8 mouse cellular contexts compared by ENCODE assay signal in genomic region chr13:114523116-114523515, GRCm38 (mm10).
A peak's percentile ranks its signal among the peaks of the same experiment; 100 is the strongest.
DNase-seq lines count a peak whose midpoint lies in the region; ATAC-seq and TF ChIP-seq lines count a peak whose summit lies in the region.

No protein-coding gene starts in this region.

- TF ChIP-seq CTCF in kidney, postnatal 0 days (IDR thresholded peaks at IDR 0.05; ENCODE audit: low read depth), result peak; percentile 62
- peak in 1 of 3 experiments; percentile 37; a peak in 2 of 6 replicates for TF ChIP-seq CTCF in MEL (IDR thresholded peaks at IDR 0.05 in 2 of 3, conservative IDR thresholded peaks at IDR 0.05 in 1 of 3; ENCODE audit: control insufficient read depth in 1 of 3, insufficient read depth in 1 of 3, low read depth in 2 of 3, low read length in 3 of 3, poor library complexity in 1 of 3, severe bottlenecking in 1 of 3)
- TF ChIP-seq CTCF in liver, postnatal 0 days (IDR thresholded peaks at IDR 0.05; ENCODE audit: low read depth), result peak; percentile 65

- H3K4me2 ChIP-seq in kidney, postnatal 0 days (ENCODE audit: low read length), result no peak overlapping the region
- no peak overlapping the region for H3K4me2 ChIP-seq in embryonic facial prominence, embryonic 14.5 days (ENCODE audit: low read depth, low read length)
- no peak overlapping the region for H3K4me2 ChIP-seq in liver, postnatal 0 days (ENCODE audit: low read depth, low read length)

- TF ChIP-seq EP300 in MEL (IDR thresholded peaks at IDR 0.05; ENCODE audit: low read depth in 1 of 2, low read length in 2 of 2), result no peak
- no peak for TF ChIP-seq EP300 in liver, postnatal 0 days (IDR thresholded peaks at IDR 0.05; ENCODE audit: low read depth)

- H3K4me1 ChIP-seq in kidney, postnatal 0 days (replicated peaks; ENCODE audit: insufficient read depth, low read length), result no peaks in the 10 kb centered on the region
- H3K4me1 ChIP-seq in MEL (ENCODE audit: control insufficient read depth in 1 of 2, insufficient read depth in 2 of 2, low read length in 2 of 2), result no peaks in the 10 kb centered on the region
- no peaks in the 10 kb centered on the region; the same call in 1 of the 2 replicates for H3K4me1 ChIP-seq in embryonic facial prominence, embryonic 14.5 days (ENCODE audit: control insufficient read depth, insufficient read depth, low read length)
- no peaks in the 10 kb centered on the region for H3K4me1 ChIP-seq in liver, postnatal 0 days (ENCODE audit: insufficient read depth)

- DNase-seq in kidney, postnatal 0 days (ENCODE audit: low spot score), result peak; percentile 51
- no peak for DNase-seq in kidney, adult 11 months
- peak; percentile 15 for DNase-seq in MEL (ENCODE audit: low read depth, low spot score)
- DNase-seq in embryonic facial prominence, embryonic 14.5 days (ENCODE audit: low spot score), result peak; percentile 57
- DNase-seq in liver, postnatal 0 days, result peak; percentile 34
- peak; percentile 18 to 59 for DNase-seq in thymus, postnatal 10 days (ENCODE audit: low spot score in 2 of 2)
- DNase-seq in urinary bladder, postnatal 36 days (ENCODE audit: low spot score in 2 of 2), result no peak
- DNase-seq in gastrocnemius, postnatal 10 days, result no peak

- no peak overlapping the region for H3K27ac ChIP-seq in kidney, postnatal 0 days
- no peak overlapping the region for H3K27ac ChIP-seq in MEL (ENCODE audit: control insufficient read depth, low read depth, low read length)
- H3K27ac ChIP-seq in embryonic facial prominence, embryonic 14.5 days (replicated peaks; ENCODE audit: low read depth, low read length), result no peak overlapping the region
- no peak overlapping the region for H3K27ac ChIP-seq in liver, postnatal 0 days (ENCODE audit: low read depth)

- no peak for TF ChIP-seq POLR2A in MEL (IDR thresholded peaks at IDR 0.05; ENCODE audit: control insufficient read depth in 1 of 2, insufficient read depth in 1 of 2, low read depth in 1 of 2, low read length in 2 of 2, poor library complexity in 1 of 2)

- H3K36me3 ChIP-seq in kidney, postnatal 0 days (ENCODE audit: insufficient read depth, low read length), result no peaks in the 10 kb centered on the region
- no peaks in the 10 kb centered on the region for H3K36me3 ChIP-seq in MEL (ENCODE audit: control insufficient read depth in 1 of 2, insufficient read depth in 2 of 2, low read length in 2 of 2)
- no peaks in the 10 kb centered on the region for H3K36me3 ChIP-seq in embryonic facial prominence, embryonic 14.5 days (ENCODE audit: control insufficient read depth, insufficient read depth, low read length)
- no peaks in the 10 kb centered on the region for H3K36me3 ChIP-seq in liver, postnatal 0 days (replicated peaks; ENCODE audit: insufficient read depth, low read length)

- H3K9me3 ChIP-seq in kidney, postnatal 0 days (replicated peaks; ENCODE audit: low read length), result no peaks in the 10 kb centered on the region
- no peaks in the 10 kb centered on the region for H3K9me3 ChIP-seq in MEL (replicated peaks; ENCODE audit: insufficient read depth, low read length)
- H3K9me3 ChIP-seq in embryonic facial prominence, embryonic 14.5 days (ENCODE audit: control insufficient read depth, low read length), result no peaks in the 10 kb centered on the region
- H3K9me3 ChIP-seq in liver, postnatal 0 days (ENCODE audit: low read length), result no peaks in the 10 kb centered on the region

- whole genome bisulfite sequencing in kidney, postnatal 0 days, result 29% methylated on average over 3 of the region's 3 CpGs
- WGBS in embryonic facial prominence, embryonic 14.5 days, result 22% methylated on average over 3 of the region's 3 CpGs
- WGBS in liver, postnatal 0 days (ENCODE audit: insufficient replicate concordance), result 34% methylated on average over 3 of the region's 3 CpGs

- no peak for ATAC-seq in kidney, postnatal 0 days (replicated peaks; ENCODE audit: low FRiP score, low read depth)
- no peak for ATAC-seq in embryonic facial prominence, embryonic 14.5 days (ENCODE audit: low read depth)
- peak; percentile 65; the same call in 1 of the 2 replicates for ATAC-seq in liver, postnatal 0 days

- no peak overlapping the region for H3K9ac ChIP-seq in kidney, postnatal 0 days (ENCODE audit: low read depth, low read length)
- no peak overlapping the region for H3K9ac ChIP-seq in MEL (ENCODE audit: control insufficient read depth, low read depth, low read length, poor library complexity, severe bottlenecking)
- H3K9ac ChIP-seq in embryonic facial prominence, embryonic 14.5 days (ENCODE audit: low read depth, low read length), result no peak overlapping the region
- no peak overlapping the region for H3K9ac ChIP-seq in liver, postnatal 0 days (replicated peaks)

- no peak overlapping the region for H3K4me3 ChIP-seq in kidney, postnatal 0 days (replicated peaks; ENCODE audit: low read depth, low read length)
- no peak overlapping the region for H3K4me3 ChIP-seq in MEL (ENCODE audit: control insufficient read depth in 1 of 2, insufficient read depth in 1 of 2, low read depth in 2 of 2, low read length in 2 of 2)
- H3K4me3 ChIP-seq in embryonic facial prominence, embryonic 14.5 days (ENCODE audit: low read depth, low read length), result no peak overlapping the region
- H3K4me3 ChIP-seq in liver, postnatal 0 days (ENCODE audit: low read depth, low read length), result no peak overlapping the region

- no peaks in the 10 kb centered on the region for H3K27me3 ChIP-seq in kidney, postnatal 0 days (ENCODE audit: insufficient read depth, low read length)
- no peaks in the 10 kb centered on the region for H3K27me3 ChIP-seq in MEL (ENCODE audit: control insufficient read depth in 1 of 2, insufficient read depth in 2 of 2, low read length in 2 of 2)
- no peaks in the 10 kb centered on the region for H3K27me3 ChIP-seq in embryonic facial prominence, embryonic 14.5 days (replicated peaks; ENCODE audit: control insufficient read depth, insufficient read depth, low read length)
- no peaks in the 10 kb centered on the region for H3K27me3 ChIP-seq in liver, postnatal 0 days (ENCODE audit: insufficient read depth, low read length)

- peak; percentile 40 for TF ChIP-seq RAD21 in MEL (IDR thresholded peaks at IDR 0.05; ENCODE audit: low read depth, low read length)

- no peaks in the 10 kb centered on the region for H3K79me2 ChIP-seq in MEL (ENCODE audit: control insufficient read depth, insufficient read depth, low read length, poor library complexity)

TF ChIP-seq in MEL, 35 proteins besides CTCF, POLR2A, EP300 and RAD21:
- TF ChIP-seq POLR2AphosphoS2 (IDR thresholded peaks at IDR 0.05; ENCODE audit: low read length) (no peak), SMC3 (IDR thresholded peaks at IDR 0.05; ENCODE audit: low read depth, low read length) (peak; percentile 54), NRF1 (IDR thresholded peaks at IDR 0.05; ENCODE audit: insufficient read depth, low read depth, low read length, poor library complexity, severe bottlenecking) (no peak), MAX (IDR thresholded peaks at IDR 0.05; ENCODE audit: low read length) (no peak), ZC3H11A (IDR thresholded peaks at IDR 0.05; ENCODE audit: low read depth, low read length) (0 out of 2 replicates have a peak, but pooled peaks have one; percentile 5), ETS1 (IDR thresholded peaks at IDR 0.05; ENCODE audit: low read depth, low read length) (no peak)

Comparison
In these comparisons a context has a peak if more than half of its experiments do, and no peak if none do; other contexts are left out.
1. DNase-seq: peak in kidney, postnatal 0 days (single experiment), MEL (single experiment), embryonic facial prominence, embryonic 14.5 days (single experiment), liver, postnatal 0 days (single experiment) and thymus, postnatal 10 days (2 of 2); none in kidney, adult 11 months (single experiment), urinary bladder, postnatal 36 days (0 of 2) and gastrocnemius, postnatal 10 days (single experiment).